Mouse (Mus musculus) lung, postnatal 0 days (tissue): ENCODE data around the gene Fam19a4. TPM values are rescaled to one million over a fixed set of nuclear protein-coding genes. Genes with fewer than 3 reads are reported as not detected.

Experiments used
- ATAC-seq: fragments of 200-750 bp; cut with Nextera tagmentation; 2 replicates; pipeline ENCODE4 v1.8.0; 2017; ENCODE audit warnings: moderate library complexity
- DNase-seq: peaks from one replicate; pipeline ENCODE4 v3.0.0-alpha.2; 2016; ENCODE audit warnings: low spot score
- H3K27ac ChIP-seq: fragments of 300-500 bp; sonication (generic); 2 replicates; pipeline ENCODE4 v1.5.1; 2014; ENCODE audit warnings: antibody characterized with exemption, mild to moderate bottlenecking, low read length, mixed read lengths
- H3K27me3 ChIP-seq: fragments of 300-500 bp; sonication (generic); replicated peaks from 2 replicates; pipeline ENCODE4 v1.6.1; 2014; ENCODE audit warnings: low read length, mixed read lengths; ENCODE audit not compliant: insufficient read depth
- H3K36me3 ChIP-seq: fragments of 300-500 bp; sonication (generic); 2 replicates; pipeline ENCODE4 v1.6.1; 2014; ENCODE audit warnings: low read length, mixed read lengths; ENCODE audit not compliant: insufficient read depth
- H3K4me1 ChIP-seq: fragments of 300-500 bp; sonication (generic); 2 replicates; pipeline ENCODE4 v1.6.1; 2014; ENCODE audit warnings: antibody characterized with exemption, low read depth, low read length, mixed read lengths; ENCODE audit not compliant: insufficient read depth
- H3K4me2 ChIP-seq: fragments of 300-500 bp; sonication (generic); replicated peaks from 2 replicates; pipeline ENCODE4 v1.6.1; 2014; ENCODE audit warnings: low read depth, mild to moderate bottlenecking, low read length, moderate library complexity, mixed read lengths
- H3K4me3 ChIP-seq: fragments of 300-500 bp; sonication (generic); 2 replicates; pipeline ENCODE4 v1.5.1; 2014; ENCODE audit warnings: low read depth, low read length
- H3K9ac ChIP-seq: fragments of 300-500 bp; sonication (generic); replicated peaks from 2 replicates; pipeline ENCODE4 v1.6.1; 2014; ENCODE audit warnings: low read depth, mild to moderate bottlenecking
- H3K9me3 ChIP-seq: fragments of 300-500 bp; sonication (generic); 2 replicates; pipeline ENCODE4 v1.6.1; 2016; ENCODE audit warnings: low read length, mixed read lengths
- CTCF ChIP-seq: IDR thresholded peaks from 2 replicates; pipeline ENCODE4 v1.5.1; 2016; ENCODE audit warnings: antibody characterized with exemption, mild to moderate bottlenecking
- EP300 ChIP-seq: IDR thresholded peaks from 2 replicates; pipeline ENCODE4 v1.6.1; 2016; ENCODE audit warnings: antibody characterized with exemption, mild to moderate bottlenecking, control low read depth
- WGBS: fragments of 180-500 bp; shearing (Covaris S2); extraction: QIAGEN DNeasy Blood & Tissue Kit; methylation state at CpG from one replicate; pipeline ENCODE4 v1.1.7; 2014; 5-methylcytosine and 5-hydroxymethylcytosine counted together
- polyA plus RNA-seq: library from polyadenylated mRNA; unstranded; fragments of >200 nt; fragmentation: Nextera tagmentation; extraction: Ambion mirVana; gene quantifications from 2 replicates; pipeline ENCODE4 v1.2.1, GENCODE M21; 2015

Fam19a4 gene
- polyA plus RNA-seq, 1 experiment from 2014 or later: 2.9 TPM

- H3K27ac ChIP-seq: no peak overlapping the region
These were observed 13.7 kb downstream of the Fam19a4 start for GRCm38 (mm10) chr6:97046541-97046940.

GRCm38 (mm10) chr6:97027110-97027677 lies 33.0 kb downstream of the Fam19a4 start:
- Histone ChIP-seq H3K27me3 (no peaks in the 10 kb centered on the region), H3K27ac (no peak overlapping the region), H3K4me3 (no peak overlapping the region), H3K36me3 (no peaks in the 10 kb centered on the region), H3K9ac (no peak overlapping the region), H3K4me1 (no peaks in the 10 kb centered on the region), H3K9me3 (no peaks in the 10 kb centered on the region), H3K4me2 (no peak overlapping the region)
- WGBS: 26% methylated on average over 5 of the region's 5 CpGs
- TF ChIP-seq CTCF (peak; percentile 70), EP300 (no peak)
- DNase-seq (peak; percentile 77), ATAC-seq (no peak)

More at GRCm38 (mm10) chr6:97046541-97046940, 13.7 kb downstream of the Fam19a4 start:
- Histone ChIP-seq H3K4me1 (no peaks in the 10 kb centered on the region), H3K9me3 (no peaks in the 10 kb centered on the region), H3K27me3 (no peaks in the 10 kb centered on the region), H3K4me2 (no peak overlapping the region), H3K36me3 (no peaks in the 10 kb centered on the region), H3K9ac (no peak overlapping the region), H3K4me3 (no peak overlapping the region)
- no peak for TF ChIP-seq EP300
- no peak for TF ChIP-seq CTCF
- no peak for ATAC-seq
- no peak for DNase-seq
- WGBS: 79% methylated on average over 4 of the region's 4 CpGs

GRCm38 (mm10) chr6:97019323-97019722 lies 40.9 kb downstream of the Fam19a4 start:
- ATAC-seq (peak; percentile 61), DNase-seq (peak; percentile 30)
- Histone ChIP-seq H3K36me3 (no peaks in the 10 kb centered on the region), H3K4me1 (no peaks in the 10 kb centered on the region), H3K9ac (no peak overlapping the region), H3K27ac (0 out of 2 replicates have a peak overlapping the region, but pooled peaks have one; percentile 3), H3K4me2 (no peak overlapping the region), H3K4me3 (no peak overlapping the region), H3K27me3 (no peaks in the 10 kb centered on the region), H3K9me3 (no peaks in the 10 kb centered on the region)
- TF ChIP-seq CTCF (no peak), EP300 (peak; percentile 68)
- 31% methylated on average over 2 of the region's 2 CpGs for WGBS

GRCm38 (mm10) chr6:97016711-97017110 lies 43.5 kb downstream of the Fam19a4 start:
- no peak for ATAC-seq
- Histone ChIP-seq H3K9ac (no peak overlapping the region), H3K36me3 (no peaks in the 10 kb centered on the region), H3K9me3 (no peaks in the 10 kb centered on the region), H3K4me3 (no peak overlapping the region), H3K27ac (no peak overlapping the region), H3K4me1 (no peaks in the 10 kb centered on the region), H3K27me3 (no peaks in the 10 kb centered on the region), H3K4me2 (no peak overlapping the region)
- WGBS: 56% methylated on average over 1 of the region's 1 CpGs
- DNase-seq: no peak
- TF ChIP-seq CTCF: no peak
- no peak for TF ChIP-seq EP300

GRCm38 (mm10) chr6:97016018-97016417 lies 44.2 kb downstream of the Fam19a4 start:
- H3K27me3 ChIP-seq: no peaks in the 10 kb centered on the region
- TF ChIP-seq CTCF (no peak), EP300 (no peak)
- H3K9me3 ChIP-seq: no peaks in the 10 kb centered on the region
- no peak overlapping the region for H3K4me2 ChIP-seq
- no peak for ATAC-seq
- H3K27ac ChIP-seq: no peak overlapping the region
- H3K4me3 ChIP-seq: no peak overlapping the region
- DNase-seq: no peak
- no peaks in the 10 kb centered on the region for H3K4me1 ChIP-seq
- 57% methylated on average over 3 of the region's 3 CpGs for WGBS
- H3K36me3 ChIP-seq: no peaks in the 10 kb centered on the region
- no peak overlapping the region for H3K9ac ChIP-seq

- no peak overlapping the region for H3K27ac ChIP-seq
- 38% methylated on average over 8 of the region's 8 CpGs for WGBS
- peak; percentile 79 for DNase-seq
- no peaks in the 10 kb centered on the region for H3K9me3 ChIP-seq
- no peak overlapping the region for H3K4me3 ChIP-seq
- no peak overlapping the region for H3K4me2 ChIP-seq
- no peaks in the 10 kb centered on the region for H3K36me3 ChIP-seq
- H3K4me1 ChIP-seq: no peaks in the 10 kb centered on the region
- peak; percentile 97 for TF ChIP-seq CTCF
- no peak for TF ChIP-seq EP300
- no peaks in the 10 kb centered on the region; the same call in 1 of the 2 replicates for H3K27me3 ChIP-seq
- ATAC-seq: peak; percentile 35; the same call in 1 of the 2 replicates
- no peak overlapping the region for H3K9ac ChIP-seq
These were observed 53.6 kb downstream of the Fam19a4 start for GRCm38 (mm10) chr6:97006513-97007094.
